Mouse (Mus musculus): ENCODE measurements at regions not wholly inside any gene's neighbourhood (a gene's known extent, or its start where the extent isn't known, plus 50 kb on each side); places are given as distances from the start of the nearest gene placed in this dataset.

- no peak for DNase-seq (ENCODE audit: extremely low spot score in 1 of 2, low spot score in 1 of 2)
Observed at GRCm38 (mm10) chr3:157714023-157714422, 147.3 kb downstream of the Ptger3 start.

GRCm38 (mm10) chr3:157710790-157711381, 144.2 kb downstream of the Ptger3 start:
- no peak for DNase-seq (ENCODE audit: extremely low spot score in 1 of 2, low spot score in 1 of 2)

GRCm38 (mm10) chr3:157699961-157700360, 133.3 kb downstream of the Ptger3 start:
- DNase-seq (ENCODE audit: extremely low spot score in 1 of 2, low spot score in 1 of 2): no peak

GRCm38 (mm10) chr3:157698529-157698928, 131.8 kb downstream of the Ptger3 start:
- DNase-seq (ENCODE audit: extremely low spot score in 1 of 2, low spot score in 1 of 2): no peak

- no peak for DNase-seq (ENCODE audit: extremely low spot score in 1 of 2, low spot score in 1 of 2)
Observed at GRCm38 (mm10) chr3:157695128-157696075, 128.7 kb downstream of the Ptger3 start.
